Mouse (Mus musculus) MEL (cell line): Measurements from ENCODE around the gene Atg4a-ps. TPM values are rescaled to one million over a fixed set of nuclear protein-coding genes. Genes with fewer than 3 reads are reported as not detected.

ENCODE experiments used
- DNase-seq: peaks from one replicate; pipeline ENCODE4 v3.0.0; 2011; ENCODE audit warnings: low read depth, low spot score
- H3K27ac ChIP-seq: 2 replicates; pipeline ENCODE4 v1.5.1; 2012; ENCODE audit warnings: low read depth, mild to moderate bottlenecking, control low read depth, low read length, moderate library complexity; ENCODE audit not compliant: control insufficient read depth
- H3K27me3 ChIP-seq, 2 experiments: fragments of 150-350 bp in 1 of 2; sonication (generic) in 1 of 2; 2 replicates each; pipeline ENCODE4 v1.6.1; 2012; ENCODE audit warnings: low read length in 2 of 2, mild to moderate bottlenecking in 2 of 2, improper control_type of control experiment in 1 of 2, moderate library complexity in 1 of 2; ENCODE audit not compliant: insufficient read depth in 2 of 2, control insufficient read depth in 1 of 2
- H3K36me3 ChIP-seq, 2 experiments: 2 replicates each; pipeline ENCODE4 v1.6.1; 2012 to 2014; ENCODE audit warnings: low read length in 2 of 2, improper control_type of control experiment in 1 of 2, inconsistent platforms in 1 of 2, mild to moderate bottlenecking in 1 of 2; ENCODE audit not compliant: insufficient read depth in 2 of 2, control insufficient read depth in 1 of 2
- H3K4me1 ChIP-seq, 2 experiments: fragments of 150-350 bp in 1 of 2; sonication (generic) in 1 of 2; 2 replicates each; pipeline ENCODE4 v1.6.1; 2012; ENCODE audit warnings: low read length in 2 of 2, improper control_type of control experiment in 1 of 2, mild to moderate bottlenecking in 1 of 2; ENCODE audit not compliant: insufficient read depth in 2 of 2, control insufficient read depth in 1 of 2
- H3K4me3 ChIP-seq, 2 experiments: fragments of 150-350 bp in 1 of 2; sonication (generic) in 1 of 2; 2 replicates each; pipeline ENCODE4 v1.5.1; 2012; ENCODE audit warnings: low read depth in 2 of 2, low read length in 2 of 2, mild to moderate bottlenecking in 2 of 2, moderate library complexity in 2 of 2, control low read depth in 1 of 2, improper control_type of control experiment in 1 of 2; ENCODE audit not compliant: control insufficient read depth in 1 of 2, insufficient read depth in 1 of 2
- H3K79me2 ChIP-seq: 2 replicates; pipeline ENCODE4 v1.6.1; 2012; ENCODE audit warnings: mild to moderate bottlenecking, low read length, moderate library complexity; ENCODE audit not compliant: control insufficient read depth, poor library complexity, insufficient read depth
- H3K9ac ChIP-seq: 2 replicates; pipeline ENCODE4 v1.6.1; 2012; ENCODE audit warnings: low read depth, mild to moderate bottlenecking, control low read depth, low read length, moderate library complexity; ENCODE audit not compliant: control insufficient read depth, poor library complexity, severe bottlenecking
- H3K9me3 ChIP-seq: fragments of 150-350 bp; sonication (generic); replicated peaks from 2 replicates; pipeline ENCODE4 v1.6.1; 2012; ENCODE audit warnings: mild to moderate bottlenecking, low read length, improper control_type of control experiment, moderate library complexity; ENCODE audit not compliant: insufficient read depth
- BHLHE40 ChIP-seq: IDR thresholded peaks from 2 replicates; pipeline ENCODE4 v1.6.1; 2012; ENCODE audit warnings: low read depth, mild to moderate bottlenecking, inconsistent platforms, low read length, improper control_type of control experiment, borderline replicate concordance
- CHD1 ChIP-seq: IDR thresholded peaks from 2 replicates; pipeline ENCODE4 v1.6.1; 2012; ENCODE audit warnings: low read depth, mild to moderate bottlenecking, inconsistent platforms, low read length, improper control_type of control experiment
- E2F4 ChIP-seq: IDR thresholded peaks from 2 replicates; pipeline ENCODE4 v1.6.1; 2011; ENCODE audit warnings: low read depth, low read length, improper control_type of control experiment, borderline replicate concordance
- EP300 ChIP-seq, 2 experiments: IDR thresholded peaks; 2 replicates each; pipeline ENCODE4 v1.6.1; 2011; ENCODE audit warnings: improper control_type of control experiment in 2 of 2, low read length in 2 of 2, low read depth in 1 of 2, mild to moderate bottlenecking in 1 of 2
- ETS1 ChIP-seq: IDR thresholded peaks from 2 replicates; pipeline ENCODE4 v1.6.1; 2012; ENCODE audit warnings: low read depth, mild to moderate bottlenecking, inconsistent platforms, low read length, improper control_type of control experiment, moderate library complexity
- JUND ChIP-seq: IDR thresholded peaks from 2 replicates; pipeline ENCODE4 v1.6.1; 2011; ENCODE audit warnings: low read depth, mild to moderate bottlenecking, improper control_type of control experiment, low read length
- MAFK ChIP-seq: IDR thresholded peaks from 2 replicates; pipeline ENCODE4 v1.6.1; 2011; ENCODE audit warnings: low read depth, mild to moderate bottlenecking, low read length, improper control_type of control experiment, borderline replicate concordance
- MXI1 ChIP-seq: IDR thresholded peaks from 2 replicates; pipeline ENCODE4 v1.6.1; 2011; ENCODE audit warnings: mild to moderate bottlenecking, low read depth, low read length, improper control_type of control experiment
- MYC ChIP-seq: IDR thresholded peaks from 2 replicates; pipeline ENCODE4 v1.6.1; 2011; ENCODE audit warnings: low read depth, mild to moderate bottlenecking, low read length, improper control_type of control experiment, moderate library complexity
- POLR2AphosphoS2 ChIP-seq: IDR thresholded peaks from 2 replicates; pipeline ENCODE4 v1.6.1; 2011; ENCODE audit warnings: low read length, improper control_type of control experiment
- POLR2AphosphoS5 ChIP-seq: IDR thresholded peaks from 2 replicates; pipeline ENCODE4 v1.6.1; 2012; ENCODE audit warnings: low read depth, borderline replicate concordance, mild to moderate bottlenecking, inconsistent platforms, low read length, moderate library complexity, mixed read lengths
- SMC3 ChIP-seq: IDR thresholded peaks from 2 replicates; pipeline ENCODE4 v1.6.1; 2011; ENCODE audit warnings: low read depth, low read length, improper control_type of control experiment
- USF1 ChIP-seq: IDR thresholded peaks from 2 replicates; pipeline ENCODE4 v1.6.1; 2014; ENCODE audit warnings: low read depth, mild to moderate bottlenecking, inconsistent platforms, low read length, improper control_type of control experiment, moderate library complexity
- USF2 ChIP-seq, 2 experiments: IDR thresholded peaks; 2 replicates each; pipeline ENCODE4 v1.6.1; 2011 to 2012; ENCODE audit warnings: improper control_type of control experiment in 2 of 2, low read length in 2 of 2, borderline replicate concordance in 1 of 2, inconsistent platforms in 1 of 2, low read depth in 1 of 2, mild to moderate bottlenecking in 1 of 2; ENCODE audit not compliant: insufficient read depth in 1 of 2
- polyA plus RNA-seq, 2 experiments: library from polyadenylated mRNA; stranded (reverse) in 1 of 2; unstranded in 1 of 2; fragments of >175 nt in 1 of 2; fragments of >200 nt in 1 of 2; gene quantifications; 2 replicates each; pipeline versions ENCODE4 v1.2.1 to v1.2.4; 2012; ENCODE audit warnings: low replicate concordance in 2 of 2, low read depth in 1 of 2; ENCODE audit not compliant: insufficient read length in 2 of 2, insufficient read depth in 1 of 2, missing spikeins in 1 of 2
- total RNA-seq: library from RNA; depleted of rRNA; stranded (reverse); fragments of 300-350 nt; gene quantifications from 2 replicates; pipeline ENCODE4 v1.2.3, GENCODE M21; 2012

The Atg4a-ps gene
- total and polyA plus RNA-seq, 3 experiments: 0.81 to 3.4 TPM; not detected in 1

- Histone ChIP-seq H3K9ac (no peak overlapping the region), H3K4me1 (no peaks in the 10 kb centered on the region), H3K4me3 (no peak overlapping the region), H3K27ac (no peak overlapping the region), H3K36me3 (no peaks in the 10 kb centered on the region), H3K9me3 (no peaks in the 10 kb centered on the region), H3K27me3 (no peaks in the 10 kb centered on the region; a peak in 1 of 4 replicates)
- TF ChIP-seq E2F4 (no peak), MAFK (no peak), ETS1 (no peak), USF2 (IDR thresholded peaks at IDR 0.05; ENCODE audit: borderline replicate concordance in 1 of 2, insufficient read depth in 1 of 2, low read depth in 1 of 2, low read length in 2 of 2) (no peak), CHD1 (no peak)
- TF ChIP-seq, all 39 proteins: peak for 0
- no peak for DNase-seq
- H3K79me2 ChIP-seq: no peaks in the 10 kb centered on the region
Measured at GRCm38 (mm10) chr3:103661714-103662113, 15.8 kb upstream of the Atg4a-ps start.

- Histone ChIP-seq H3K27me3 (no peaks in the 10 kb centered on the region; a peak in 1 of 4 replicates), H3K4me1 (no peaks in the 10 kb centered on the region), H3K27ac (no peak overlapping the region), H3K4me3 (no peak overlapping the region), H3K9me3 (no peaks in the 10 kb centered on the region), H3K36me3 (no peaks in the 10 kb centered on the region), H3K9ac (no peak overlapping the region), H3K79me2 (no peaks in the 10 kb centered on the region)
- DNase-seq: no peak
- TF ChIP-seq EP300 (IDR thresholded peaks at IDR 0.05; ENCODE audit: low read depth in 1 of 2, low read length in 2 of 2): no peak
- TF ChIP-seq POLR2AphosphoS5: no peak
- TF ChIP-seq BHLHE40: no peak
- TF ChIP-seq JUND: no peak
- TF ChIP-seq MXI1: no peak
- TF ChIP-seq SMC3: no peak
Measured at GRCm38 (mm10) chr3:103660012-103660411, 14.1 kb upstream of the Atg4a-ps start.

GRCm38 (mm10) chr3:103650406-103650805 lies 4.5 kb upstream of the Atg4a-ps start:
- TF ChIP-seq USF1 (no peak), POLR2AphosphoS2 (no peak), MYC (no peak)

More at GRCm38 (mm10) chr3:103650406-103650805, 4.5 kb upstream of the Atg4a-ps start:
- Histone ChIP-seq H3K9me3 (no peaks in the 10 kb centered on the region), H3K27ac (no peak overlapping the region), H3K4me3 (no peak overlapping the region), H3K9ac (no peak overlapping the region), H3K27me3 (no peaks in the 10 kb centered on the region; a peak in 1 of 4 replicates), H3K79me2 (no peaks in the 10 kb centered on the region), H3K36me3 (no peaks in the 10 kb centered on the region), H3K4me1 (no peaks in the 10 kb centered on the region)
- DNase-seq: no peak
